Mouse (Mus musculus) MEL (cell line): ENCODE data around the gene Ces1f.

Source experiments
- E2F4 ChIP-seq: IDR thresholded peaks from 2 replicates; pipeline ENCODE4 v1.6.1; 2011; ENCODE audit warnings: low read depth, low read length, improper control_type of control experiment, borderline replicate concordance
- POLR2A ChIP-seq, 2 experiments: IDR thresholded peaks; 2 replicates each; pipeline ENCODE4 v1.6.1; 2011 to 2012; ENCODE audit warnings: low read length in 2 of 2, mild to moderate bottlenecking in 2 of 2, control low read depth in 1 of 2, improper control_type of control experiment in 1 of 2, low read depth in 1 of 2, moderate library complexity in 1 of 2; ENCODE audit not compliant: control insufficient read depth in 1 of 2, insufficient read depth in 1 of 2, poor library complexity in 1 of 2

GRCm38 (mm10) chr8:93325123-93325522 lies 45.6 kb upstream of the Ces1f start:
- no peak for TF ChIP-seq POLR2A (IDR thresholded peaks at IDR 0.05; ENCODE audit: control insufficient read depth in 1 of 2, insufficient read depth in 1 of 2, low read depth in 1 of 2, low read length in 2 of 2, poor library complexity in 1 of 2)
- TF ChIP-seq E2F4, result no peak
